Mouse (Mus musculus): ENCODE measurements around the gene Il23a. TPM values are rescaled to one million over a fixed set of nuclear protein-coding genes. Genes with fewer than 3 reads are reported as not detected.

The Il23a gene
- polyA plus RNA-seq, 1 experiment: 0.24 TPM

DNA sequence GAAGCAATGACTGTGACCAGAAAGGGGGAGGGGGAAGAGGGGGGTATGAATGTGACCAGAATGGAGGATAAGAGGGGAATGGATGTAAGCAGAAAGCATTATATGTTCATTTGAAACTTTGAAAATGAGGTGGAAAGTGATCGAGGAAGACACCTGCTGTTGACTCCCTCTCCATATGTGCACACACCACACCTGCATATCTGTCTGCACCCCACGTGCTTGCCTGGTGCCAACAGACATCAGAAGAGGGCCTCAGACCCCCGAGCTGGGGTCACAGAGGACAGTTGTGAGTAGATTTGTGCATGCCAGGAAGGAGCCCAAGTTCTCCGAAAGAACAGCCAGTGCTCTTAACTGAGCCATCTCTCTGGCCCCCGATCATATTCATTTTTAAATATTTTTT is 38.6 kb downstream of the Il23a start:
- Histone ChIP-seq H3K27me3 (ENCODE audit: control insufficient read depth, insufficient read depth, insufficient read length) (no peaks in the 10 kb centered on the region), H3K79me2 (ENCODE audit: control insufficient read depth, insufficient read depth) (no peaks in the 10 kb centered on the region), H3ac (ENCODE audit: control insufficient read depth, insufficient read length) (no peak overlapping the region), H3K4me3 (no peak overlapping the region), H3K36me3 (ENCODE audit: control insufficient read depth, insufficient read depth) (no peaks in the 10 kb centered on the region), H3K4me2 (ENCODE audit: low read depth) (no peak overlapping the region)
- TF ChIP-seq MAX (IDR thresholded peaks at IDR 0.05; ENCODE audit: low read depth) (no peak), USF1 (IDR thresholded peaks at IDR 0.05; ENCODE audit: low read depth) (no peak), MYOG (IDR thresholded peaks at IDR 0.05; ENCODE audit: control insufficient read depth in 1 of 3, insufficient read depth in 1 of 3, insufficient read length in 2 of 3, low read depth in 2 of 3) (no peak), MYOD1 (IDR thresholded peaks at IDR 0.05; ENCODE audit: control insufficient read depth in 1 of 3, insufficient read length in 2 of 3, low read depth in 2 of 3) (no peak), TCF3 (IDR thresholded peaks at IDR 0.05; ENCODE audit: insufficient read length, low read depth) (no peak), REST (IDR thresholded peaks at IDR 0.05; ENCODE audit: insufficient read depth, insufficient read length) (no peak), POLR2AphosphoS2 (IDR thresholded peaks at IDR 0.05; ENCODE audit: insufficient read length, low read depth) (no peak), POLR2A (IDR thresholded peaks at IDR 0.05; ENCODE audit: insufficient read length, low read depth) (no peak), CEBPB (IDR thresholded peaks at IDR 0.05; ENCODE audit: insufficient read depth, poor library complexity, severe bottlenecking) (no peak), TCF12 (IDR thresholded peaks at IDR 0.05; ENCODE audit: insufficient read depth, poor library complexity, severe bottlenecking) (no peak), E2F4 (IDR thresholded peaks at IDR 0.05; ENCODE audit: insufficient read depth) (no peak), SRF (IDR thresholded peaks at IDR 0.05; ENCODE audit: control insufficient read depth, insufficient read length, low read depth) (no peak)

DNA sequence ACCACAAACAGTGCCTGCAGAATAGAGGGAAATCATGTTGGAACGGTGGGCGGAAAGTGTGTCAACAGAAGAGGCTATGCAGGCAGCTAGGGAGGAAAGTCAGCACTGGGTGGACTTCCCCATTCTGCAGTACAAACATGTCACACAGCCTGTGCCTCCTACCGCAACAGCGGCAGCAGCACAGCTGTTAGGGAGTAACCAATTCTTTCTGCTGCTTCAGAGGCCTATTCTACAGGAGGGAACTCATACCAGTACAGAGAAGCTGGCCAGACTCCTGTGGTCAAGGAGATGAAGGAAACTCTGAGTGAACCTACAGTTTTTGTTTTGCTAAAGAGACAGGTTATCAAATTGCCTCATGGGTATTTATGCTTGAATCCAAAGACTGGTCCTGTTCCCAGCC is 39.6 kb downstream of the Il23a start:
- Histone ChIP-seq H3K4me2 (ENCODE audit: low read depth) (no peak overlapping the region), H3K4me3 (no peak overlapping the region), H3K79me2 (ENCODE audit: control insufficient read depth, insufficient read depth) (no peaks in the 10 kb centered on the region), H3K36me3 (ENCODE audit: control insufficient read depth, insufficient read depth) (no peaks in the 10 kb centered on the region), H3K27me3 (ENCODE audit: control insufficient read depth, insufficient read depth, insufficient read length) (no peaks in the 10 kb centered on the region), H3ac (ENCODE audit: control insufficient read depth, insufficient read length) (no peak overlapping the region)
- TF ChIP-seq REST (IDR thresholded peaks at IDR 0.05; ENCODE audit: insufficient read depth, insufficient read length) (no peak), POLR2A (IDR thresholded peaks at IDR 0.05; ENCODE audit: insufficient read length, low read depth) (no peak), MYOD1 (IDR thresholded peaks at IDR 0.05; ENCODE audit: control insufficient read depth in 1 of 3, insufficient read length in 2 of 3, low read depth in 2 of 3) (peak; percentile 6 to 69 (median 32)), CEBPB (IDR thresholded peaks at IDR 0.05; ENCODE audit: insufficient read depth, poor library complexity, severe bottlenecking) (no peak), MYOG (IDR thresholded peaks at IDR 0.05; ENCODE audit: control insufficient read depth in 1 of 3, insufficient read depth in 1 of 3, insufficient read length in 2 of 3, low read depth in 2 of 3) (peak in 2 of 3 experiments; percentile 43 to 79), MAX (IDR thresholded peaks at IDR 0.05; ENCODE audit: low read depth) (no peak)

DNA sequence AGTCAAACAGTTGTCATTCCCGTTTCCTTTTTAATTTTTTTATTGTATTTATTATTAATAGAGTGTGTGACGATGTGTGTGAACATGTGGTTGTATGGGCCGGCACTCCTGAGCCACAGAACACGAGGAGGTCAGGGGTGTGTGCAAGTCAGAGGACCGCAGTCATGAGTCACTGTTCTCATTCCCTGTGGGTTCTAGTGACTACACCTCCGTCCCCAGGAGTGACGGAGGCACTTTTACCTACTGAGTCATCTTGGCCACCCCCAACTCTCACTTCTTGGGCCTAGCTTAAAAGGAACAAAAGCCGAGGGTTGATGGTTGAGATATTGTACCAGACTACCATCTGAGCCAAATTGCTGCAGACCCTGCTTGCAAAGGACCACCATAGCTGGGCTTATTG is 42.2 kb downstream of the Il23a start:
- peak overlapping the region; percentile 56 for H3K4me2 ChIP-seq (ENCODE audit: low read depth)
- H3K27me3 ChIP-seq (ENCODE audit: control insufficient read depth, insufficient read depth, insufficient read length): no peaks in the 10 kb centered on the region
- no peaks in the 10 kb centered on the region for H3K79me2 ChIP-seq (ENCODE audit: control insufficient read depth, insufficient read depth)
- no peaks in the 10 kb centered on the region for H3K36me3 ChIP-seq (ENCODE audit: control insufficient read depth, insufficient read depth)
- no peak overlapping the region for H3ac ChIP-seq (ENCODE audit: control insufficient read depth, insufficient read length)
- no peak overlapping the region for H3K4me3 ChIP-seq
- TF ChIP-seq E2F4 (IDR thresholded peaks at IDR 0.05; ENCODE audit: insufficient read depth) (no peak), POLR2A (IDR thresholded peaks at IDR 0.05; ENCODE audit: insufficient read length, low read depth) (no peak), TCF12 (IDR thresholded peaks at IDR 0.05; ENCODE audit: insufficient read depth, poor library complexity, severe bottlenecking) (no peak), MYOD1 (IDR thresholded peaks at IDR 0.05; ENCODE audit: control insufficient read depth in 1 of 3, insufficient read length in 2 of 3, low read depth in 2 of 3) (no peak), TCF3 (IDR thresholded peaks at IDR 0.05; ENCODE audit: insufficient read length, low read depth) (no peak), MAX (IDR thresholded peaks at IDR 0.05; ENCODE audit: low read depth) (no peak)

DNA sequence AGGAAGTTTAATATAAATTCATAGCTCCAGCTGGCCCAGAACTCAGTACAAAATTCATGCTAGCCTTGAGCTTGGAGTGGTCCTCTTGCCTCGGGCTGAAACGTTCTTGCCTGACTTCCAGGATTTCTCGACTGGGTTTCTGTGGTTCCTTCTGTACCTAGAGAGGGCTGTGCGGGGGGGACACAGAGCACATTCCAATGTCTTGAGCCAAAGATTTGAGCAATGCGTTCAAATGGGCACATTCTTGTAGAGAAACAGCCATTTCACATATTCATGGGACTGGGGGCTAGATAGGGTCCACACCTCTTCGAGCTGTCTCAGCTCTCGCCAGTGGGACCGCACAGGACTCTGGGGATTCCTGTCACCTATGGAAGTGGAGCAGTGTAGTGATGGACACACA is 42.6 kb downstream of the Il23a start:
- H3K36me3 ChIP-seq (ENCODE audit: control insufficient read depth, insufficient read depth): no peaks in the 10 kb centered on the region
- H3K79me2 ChIP-seq (ENCODE audit: control insufficient read depth, insufficient read depth): no peaks in the 10 kb centered on the region
- TF ChIP-seq E2F4 (IDR thresholded peaks at IDR 0.05; ENCODE audit: insufficient read depth): no peak
- TF ChIP-seq TCF3 (IDR thresholded peaks at IDR 0.05; ENCODE audit: insufficient read length, low read depth): no peak
- no peak for TF ChIP-seq REST (IDR thresholded peaks at IDR 0.05; ENCODE audit: insufficient read depth, insufficient read length)
- TF ChIP-seq USF1 (IDR thresholded peaks at IDR 0.05; ENCODE audit: low read depth): no peak
- TF ChIP-seq POLR2A (IDR thresholded peaks at IDR 0.05; ENCODE audit: insufficient read length, low read depth): no peak
- no peak for TF ChIP-seq MYOG (IDR thresholded peaks at IDR 0.05; ENCODE audit: control insufficient read depth in 1 of 3, insufficient read depth in 1 of 3, insufficient read length in 2 of 3, low read depth in 2 of 3)
- TF ChIP-seq TCF12 (IDR thresholded peaks at IDR 0.05; ENCODE audit: insufficient read depth, poor library complexity, severe bottlenecking): no peak
- no peak for TF ChIP-seq CEBPB (IDR thresholded peaks at IDR 0.05; ENCODE audit: insufficient read depth, poor library complexity, severe bottlenecking)
- no peak for TF ChIP-seq POLR2AphosphoS2 (IDR thresholded peaks at IDR 0.05; ENCODE audit: insufficient read length, low read depth)
- no peak for TF ChIP-seq SRF (IDR thresholded peaks at IDR 0.05; ENCODE audit: control insufficient read depth, insufficient read length, low read depth)
- no peak for TF ChIP-seq MAX (IDR thresholded peaks at IDR 0.05; ENCODE audit: low read depth)
- no peak for TF ChIP-seq MYOD1 (IDR thresholded peaks at IDR 0.05; ENCODE audit: control insufficient read depth in 1 of 3, insufficient read length in 2 of 3, low read depth in 2 of 3)
- H3K4me3 ChIP-seq: no peak overlapping the region
- peak overlapping the region; percentile 56 for H3K4me2 ChIP-seq (ENCODE audit: low read depth)
- no peaks in the 10 kb centered on the region for H3K27me3 ChIP-seq (ENCODE audit: control insufficient read depth, insufficient read depth, insufficient read length)
- H3ac ChIP-seq (ENCODE audit: control insufficient read depth, insufficient read length): no peak overlapping the region

DNA sequence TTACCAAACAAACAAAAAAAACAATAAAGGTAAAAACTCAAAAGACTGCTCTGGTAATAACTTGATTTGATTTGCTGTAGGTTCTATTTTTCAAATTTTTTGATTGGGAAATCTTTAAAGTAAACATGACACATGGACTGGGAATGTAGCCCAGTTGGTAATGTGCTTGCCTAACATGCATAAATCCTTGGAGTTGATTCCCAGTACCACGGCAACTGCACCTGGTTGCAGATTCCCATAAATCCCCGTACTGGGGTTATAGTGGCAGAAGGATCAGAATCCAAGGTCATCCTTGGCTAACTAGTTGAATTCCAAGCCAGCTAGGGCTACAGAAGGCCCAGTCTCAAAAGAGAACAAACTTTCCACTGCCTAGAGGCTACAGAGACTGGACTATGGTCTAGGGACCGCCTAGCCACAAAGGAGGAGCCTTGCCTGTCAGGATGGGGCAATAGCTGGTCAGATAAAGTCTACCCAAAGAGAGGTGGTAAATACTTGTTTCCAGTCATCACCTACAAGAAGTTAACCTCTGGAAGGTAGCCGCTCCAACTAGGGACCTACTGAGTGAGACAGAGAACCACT is 44.8 kb downstream of the Il23a start, which contains the start of gene Apon:
TSS of gene Apon (plus strand) at position 420 of the 579 bp plus-strand sequence.
- 0 out of 2 replicates have a peak, but pooled peaks have one; percentile 31 for TF ChIP-seq CEBPB (IDR thresholded peaks at IDR 0.05; ENCODE audit: insufficient read depth, poor library complexity, severe bottlenecking)
- no peak for TF ChIP-seq MYOD1 (IDR thresholded peaks at IDR 0.05; ENCODE audit: control insufficient read depth in 1 of 3, insufficient read length in 2 of 3, low read depth in 2 of 3)
- TF ChIP-seq REST (IDR thresholded peaks at IDR 0.05; ENCODE audit: insufficient read depth, insufficient read length): no peak
- TF ChIP-seq TCF12 (IDR thresholded peaks at IDR 0.05; ENCODE audit: insufficient read depth, poor library complexity, severe bottlenecking): no peak
- no peak within 1 kb of the TSS for H3K4me3 ChIP-seq
- no peaks in the 10 kb centered on the region for H3K27me3 ChIP-seq (ENCODE audit: control insufficient read depth, insufficient read depth, insufficient read length)
- H3K79me2 ChIP-seq (ENCODE audit: control insufficient read depth, insufficient read depth): no peaks in the 10 kb centered on the region
- H3K4me2 ChIP-seq (ENCODE audit: low read depth): no peak within 1 kb of the TSS
- H3ac ChIP-seq (ENCODE audit: control insufficient read depth, insufficient read length): no peak within 1 kb of the TSS
- H3K36me3 ChIP-seq (ENCODE audit: control insufficient read depth, insufficient read depth): no peaks in the 10 kb centered on the region
